Comparison of ENCODE assay signal across 17 mouse cellular contexts in genomic region chr6:28427096-28427839, GRCm38 (mm10). TPM values are rescaled to one million over a fixed set of nuclear protein-coding genes. Genes with fewer than 3 reads are reported as not detected.
DNase-seq lines count a peak whose midpoint lies in the region; ATAC-seq and TF ChIP-seq lines count a peak whose summit lies in the region.
"Had no signal": no experiment of that assay in that cellular context is flagged by ENCODE, and none has a peak within 500 bp of the region (broad histone marks: within the 10 kb centered on the region; RNA-seq: fewer than 3 reads in every experiment).

Gene Fscn3 (plus strand): TSS chr6:28427789.

- H3K9me3 ChIP-seq in liver, embryonic 16.5 days (replicated peaks; ENCODE audit: control insufficient read depth, low read length): no peaks in the 10 kb centered on the region
- no peaks in the 10 kb centered on the region for H3K9me3 ChIP-seq in hindbrain, embryonic 16.5 days (ENCODE audit: control insufficient read depth, low read length)
- no peaks in the 10 kb centered on the region for H3K9me3 ChIP-seq in forebrain, embryonic 12.5 days
- H3K9me3 ChIP-seq in midbrain, embryonic 13.5 days: no peaks in the 10 kb centered on the region
- H3K9me3 ChIP-seq: heart, embryonic 15.5 days; limb, embryonic 13.5 days; midbrain, embryonic 10.5 days; neural tube, embryonic 13.5 days had no signal

- 75% methylated on average over 3 of the region's 3 CpGs for WGBS in cerebellum, adult 2 months
- 65% methylated on average over 3 of the region's 3 CpGs for WGBS in liver, embryonic 16.5 days (ENCODE audit: insufficient replicate concordance)
- 80% methylated on average over 3 of the region's 3 CpGs for WGBS in hindbrain, embryonic 16.5 days
- 77% methylated on average over 3 of the region's 3 CpGs for WGBS in forebrain, embryonic 12.5 days
- 75% methylated on average over 3 of the region's 3 CpGs for WGBS in midbrain, embryonic 13.5 days

- peak; percentile 44 to 47 for DNase-seq in cerebellum, adult 2 months
- DNase-seq in 416B (ENCODE audit: low read depth): peak; percentile 10
- DNase-seq in cerebellum, postnatal 10 days: peak; percentile 53 to 59
- DNase-seq: adrenal gland, postnatal 25 days; gastrocnemius, postnatal 25 days had no signal

- no peaks in the 10 kb centered on the region for H3K27me3 ChIP-seq in cerebellum, adult 2 months (ENCODE audit: control insufficient read depth, insufficient read depth, low read length)
- H3K27me3 ChIP-seq in liver, embryonic 16.5 days (ENCODE audit: control insufficient read depth, insufficient read depth, low read depth, low read length): no peaks in the 10 kb centered on the region
- H3K27me3 ChIP-seq in hindbrain, embryonic 16.5 days (replicated peaks; ENCODE audit: control insufficient read depth, insufficient read depth, low read length): no peaks in the 10 kb centered on the region
- H3K27me3 ChIP-seq in forebrain, embryonic 12.5 days: no peaks in the 10 kb centered on the region
- no peaks in the 10 kb centered on the region for H3K27me3 ChIP-seq in midbrain, embryonic 13.5 days
- H3K27me3 ChIP-seq: heart, embryonic 15.5 days; limb, embryonic 13.5 days; neural tube, embryonic 13.5 days had no signal

- ATAC-seq in cerebellum, adult (ENCODE audit: insufficient number of reproducible peaks, low FRiP score, low TSS enrichment): no peak
- no peak for ATAC-seq in liver, embryonic 16.5 days (ENCODE audit: low read depth)
- ATAC-seq in hindbrain, embryonic 16.5 days: no peak
- no peak for ATAC-seq in forebrain, embryonic 12.5 days (ENCODE audit: low FRiP score)
- no peak for ATAC-seq in midbrain, embryonic 13.5 days

- no peak within 1 kb of the TSS for H3K4me2 ChIP-seq in liver, embryonic 16.5 days (ENCODE audit: low read depth, low read length)
- H3K4me2 ChIP-seq in hindbrain, embryonic 16.5 days (ENCODE audit: low read length): no peak within 1 kb of the TSS
- H3K4me2 ChIP-seq in forebrain, embryonic 12.5 days: no peak within 1 kb of the TSS
- no peak within 1 kb of the TSS for H3K4me2 ChIP-seq in midbrain, embryonic 13.5 days (replicated peaks)
- H3K4me2 ChIP-seq: heart, embryonic 15.5 days; limb, embryonic 13.5 days; neural tube, embryonic 13.5 days had no signal

- no peak within 1 kb of the TSS for H3K4me3 ChIP-seq in cerebellum, adult 2 months (replicated peaks; ENCODE audit: insufficient read depth, low read depth, low read length)
- H3K4me3 ChIP-seq in liver, embryonic 16.5 days (ENCODE audit: low read depth, low read length): no peak within 1 kb of the TSS
- no peak within 1 kb of the TSS for H3K4me3 ChIP-seq in hindbrain, embryonic 16.5 days (ENCODE audit: low read length)
- no peak within 1 kb of the TSS for H3K4me3 ChIP-seq in forebrain, embryonic 12.5 days (replicated peaks)
- H3K4me3 ChIP-seq in midbrain, embryonic 13.5 days (replicated peaks): no peak within 1 kb of the TSS
- H3K4me3 ChIP-seq: heart, embryonic 15.5 days; limb, embryonic 13.5 days; midbrain, embryonic 10.5 days; neural tube, embryonic 13.5 days had no signal

- H3K27ac ChIP-seq in cerebellum, adult 2 months (ENCODE audit: insufficient read depth, low read length): no peak within 1 kb of the TSS
- 0 out of 2 replicates have a peak within 1 kb of the TSS, but pooled peaks have one; percentile 22 for H3K27ac ChIP-seq in liver, embryonic 16.5 days (ENCODE audit: low read length)
- no peak within 1 kb of the TSS for H3K27ac ChIP-seq in hindbrain, embryonic 16.5 days (ENCODE audit: low read depth, low read length)
- H3K27ac ChIP-seq in forebrain, embryonic 12.5 days: no peak within 1 kb of the TSS
- no peak within 1 kb of the TSS for H3K27ac ChIP-seq in midbrain, embryonic 13.5 days
- H3K27ac ChIP-seq: heart, embryonic 15.5 days; limb, embryonic 13.5 days; midbrain, embryonic 10.5 days; neural tube, embryonic 13.5 days had no signal

- H3K36me3 ChIP-seq in liver, embryonic 16.5 days (ENCODE audit: control insufficient read depth, insufficient read depth): peaks cover 18% of the 10 kb centered on the region
- peaks cover 8% of the 10 kb centered on the region for H3K36me3 ChIP-seq in hindbrain, embryonic 16.5 days (ENCODE audit: control insufficient read depth, insufficient read depth, low read length)
- H3K36me3 ChIP-seq in forebrain, embryonic 12.5 days (replicated peaks): peaks cover 9% of the 10 kb centered on the region
- H3K36me3 ChIP-seq in midbrain, embryonic 13.5 days: peaks cover 24% of the 10 kb centered on the region

- TF ChIP-seq CTCF in cerebellum, adult 2 months (IDR thresholded peaks at IDR 0.05; ENCODE audit: borderline replicate concordance, insufficient read depth, low read depth, low read length): no peak

- TF ChIP-seq POLR2A in cerebellum, adult 2 months (IDR thresholded peaks at IDR 0.05; ENCODE audit: borderline replicate concordance, insufficient read depth, low read length): no peak

- H3K4me1 ChIP-seq in cerebellum, adult 2 months (ENCODE audit: control insufficient read depth, insufficient read depth, low read length): peaks cover 26% of the 10 kb centered on the region
- H3K4me1 ChIP-seq in liver, embryonic 16.5 days (ENCODE audit: control insufficient read depth, low read depth, low read length): peaks cover 34% of the 10 kb centered on the region
- peaks cover 13% of the 10 kb centered on the region for H3K4me1 ChIP-seq in hindbrain, embryonic 16.5 days (ENCODE audit: control insufficient read depth, insufficient read depth, low read depth, low read length)
- peaks cover 13% of the 10 kb centered on the region for H3K4me1 ChIP-seq in forebrain, embryonic 12.5 days
- H3K4me1 ChIP-seq in midbrain, embryonic 13.5 days (replicated peaks): peaks cover 21% of the 10 kb centered on the region

- no peak within 1 kb of the TSS for H3K9ac ChIP-seq in liver, embryonic 16.5 days (ENCODE audit: low read depth, low read length)
- no peak within 1 kb of the TSS for H3K9ac ChIP-seq in hindbrain, embryonic 16.5 days (ENCODE audit: low read depth, low read length)
- H3K9ac ChIP-seq in forebrain, embryonic 12.5 days: no peak within 1 kb of the TSS
- no peak within 1 kb of the TSS for H3K9ac ChIP-seq in midbrain, embryonic 13.5 days (replicated peaks)
- H3K9ac ChIP-seq: heart, embryonic 15.5 days; limb, embryonic 13.5 days; neural tube, embryonic 13.5 days had no signal

RNA-seq across cellular contexts. Expression of gene Fscn3, which starts in this region (rescaled TPM):
- 0.08 and 0.11 TPM in 2 replicates for polyA plus RNA-seq in cerebellum, adult 2 months (2012; rRNA removed)
- 0.33 and 0.35 TPM in 2 replicates for polyA plus RNA-seq in liver, embryonic 16.5 days (2015; fragmentation: Nextera tagmentation; extraction: Ambion mirVana)
- not detected in 2 replicates for polyA plus RNA-seq in hindbrain, embryonic 16.5 days (2015; fragmentation: Nextera tagmentation; extraction: Ambion mirVana)
- polyA plus RNA-seq in forebrain, embryonic 12.5 days (2016; fragmentation: Nextera tagmentation; extraction: Ambion mirVana): not detected in 2 replicates
- polyA plus RNA-seq in midbrain, embryonic 13.5 days (2015; fragmentation: Nextera tagmentation; extraction: Ambion mirVana): 0.16 TPM in 1 of 2 replicates, not detected in the other
- polyA plus RNA-seq: cortical plate, adult 2 months; heart, embryonic 15.5 days; intestine, embryonic 14.5 days; limb, embryonic 13.5 days; midbrain, embryonic 10.5 days; neural tube, embryonic 13.5 days; stomach, embryonic 14.5 days had no signal

Comparison
In these comparisons a context has a peak if more than half of its experiments do, and no peak if none do; other contexts are left out.
1. Peak in DNase-seq in cerebellum, adult 2 months; RNA of the gene not detected or under 1 TPM.